In the genomic region with DNA sequence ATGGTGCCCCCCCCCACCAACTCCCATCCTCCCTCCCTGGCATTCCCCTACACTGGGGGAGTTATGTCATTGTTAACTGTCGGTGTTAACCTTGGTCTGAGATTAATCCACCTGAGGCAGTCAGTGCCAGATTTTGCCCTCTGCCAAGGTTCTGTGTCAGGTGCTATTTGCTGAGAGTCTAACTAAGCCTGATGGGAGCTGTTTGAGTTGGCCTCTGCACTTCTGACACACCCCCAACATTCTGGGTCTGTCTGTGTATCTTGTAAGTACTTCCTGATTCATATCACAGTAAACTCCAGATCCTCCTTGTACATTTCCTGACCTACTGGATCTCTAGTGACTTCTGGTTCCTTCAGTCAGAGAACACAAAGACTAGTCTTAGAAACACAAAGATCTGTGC, we compare ENCODE assay signal across 16 mouse cellular contexts. TPM values are rescaled to one million over a fixed set of nuclear protein-coding genes. Genes with fewer than 3 reads are reported as not detected.
DNase-seq lines count a peak whose midpoint lies in the region; ATAC-seq and TF ChIP-seq lines count a peak whose summit lies in the region.
"Had no signal": no experiment of that assay in that cellular context is flagged by ENCODE, and none has a peak within 500 bp of the region (broad histone marks: within the 10 kb centered on the region; RNA-seq: fewer than 3 reads in every experiment).

No protein-coding gene starts in this region.

- H3K4me1 ChIP-seq in kidney, adult 2 months (ENCODE audit: control insufficient read depth, insufficient read depth, low read length): no peaks in the 10 kb centered on the region; the same call in 1 of the 2 replicates
- no peaks in the 10 kb centered on the region for H3K4me1 ChIP-seq in intestine, embryonic 14.5 days (replicated peaks; ENCODE audit: control insufficient read depth, insufficient read depth, low read length)
- no peaks in the 10 kb centered on the region for H3K4me1 ChIP-seq in stomach, embryonic 14.5 days (ENCODE audit: control insufficient read depth, insufficient read depth, low read length)

- DNase-seq in kidney, adult 2 months: peak; percentile 66
- DNase-seq in kidney, postnatal 4 days: no peak
- DNase-seq in intestine, embryonic 14.5 days (ENCODE audit: low spot score): no peak
- DNase-seq in large intestine, adult 2 months (ENCODE audit: low read depth, low spot score): peak; percentile 86
- DNase-seq in cerebellum, adult 11 months: no peak
- no peak for DNase-seq in right cerebral cortex, postnatal 14 days
- DNase-seq: adrenal gland, postnatal 14 days; cerebellum, postnatal 25 days had no signal

- H3K4me3 ChIP-seq in kidney, adult 2 months (ENCODE audit: insufficient read depth, low read depth, low read length): no peak overlapping the region
- H3K4me3 ChIP-seq in intestine, embryonic 14.5 days (ENCODE audit: low read depth, low read length): no peak overlapping the region
- no peak overlapping the region for H3K4me3 ChIP-seq in stomach, embryonic 14.5 days (ENCODE audit: low read depth, low read length)
- H3K4me3 ChIP-seq: hindbrain, embryonic 10.5 days; limb, embryonic 12.5 days had no signal

- H3K9me3 ChIP-seq in intestine, embryonic 14.5 days (ENCODE audit: control insufficient read depth, low read length): no peaks in the 10 kb centered on the region
- H3K9me3 ChIP-seq in stomach, embryonic 14.5 days (ENCODE audit: control insufficient read depth, low read depth, low read length): no peaks in the 10 kb centered on the region
- H3K9me3 ChIP-seq: G1E; hindbrain, embryonic 10.5 days; limb, embryonic 12.5 days had no signal

- H3K27me3 ChIP-seq in kidney, adult 2 months (replicated peaks; ENCODE audit: control insufficient read depth, insufficient read depth, low read length): no peaks in the 10 kb centered on the region
- H3K27me3 ChIP-seq in intestine, embryonic 14.5 days (replicated peaks; ENCODE audit: control insufficient read depth, insufficient read depth, low read length): no peaks in the 10 kb centered on the region
- no peaks in the 10 kb centered on the region for H3K27me3 ChIP-seq in stomach, embryonic 14.5 days (ENCODE audit: control insufficient read depth, insufficient read depth, low read length)
- H3K27me3 ChIP-seq: limb, embryonic 12.5 days had no signal

- 20% methylated on average over 1 of the region's 1 CpGs for WGBS in kidney, adult 2 months
- 75% methylated on average over 1 of the region's 1 CpGs for WGBS in intestine, embryonic 14.5 days
- WGBS in large intestine, adult 2 months: 28% methylated on average over 1 of the region's 1 CpGs
- WGBS in stomach, embryonic 14.5 days: 61% methylated on average over 1 of the region's 1 CpGs

- ATAC-seq in intestine, embryonic 14.5 days (replicated peaks; ENCODE audit: low FRiP score, low TSS enrichment, low read depth): 0 out of 2 replicates have a peak, but pooled peaks have one; percentile 47
- peak; percentile 76 for ATAC-seq in stomach, embryonic 14.5 days (ENCODE audit: insufficient number of reproducible peaks, insufficient read depth, low FRiP score, low read depth)
- no peak for ATAC-seq in megakaryocyte progenitor cell, adult 5-6 weeks (replicated peaks; ENCODE audit: poor library complexity)
- ATAC-seq: midbrain, embryonic 16.5 days had no signal

- TF ChIP-seq CTCF in kidney, adult 2 months (conservative IDR thresholded peaks at IDR 0.05; ENCODE audit: insufficient read depth, insufficient read length, low read depth, low read length): no peak

- TF ChIP-seq POLR2A in kidney, adult 2 months (IDR thresholded peaks at IDR 0.05; ENCODE audit: low read depth, low read length): no peak

- H3K27ac ChIP-seq in kidney, adult 2 months (ENCODE audit: insufficient read depth, low read depth, low read length): no peak overlapping the region; the same call in 1 of the 2 replicates
- H3K27ac ChIP-seq in intestine, embryonic 14.5 days (ENCODE audit: low read depth): no peak overlapping the region
- H3K27ac ChIP-seq in stomach, embryonic 14.5 days (ENCODE audit: low read length): no peak overlapping the region; the same call in 1 of the 2 replicates
- H3K27ac ChIP-seq: hindbrain, embryonic 10.5 days; kidney, postnatal 0 days; limb, embryonic 12.5 days; macrophage had no signal

- no peak overlapping the region for H3K9ac ChIP-seq in intestine, embryonic 14.5 days (ENCODE audit: low read length)
- no peak overlapping the region for H3K9ac ChIP-seq in stomach, embryonic 14.5 days (replicated peaks; ENCODE audit: low read depth, low read length)
- H3K9ac ChIP-seq: limb, embryonic 12.5 days had no signal

- H3K4me2 ChIP-seq in intestine, embryonic 14.5 days (ENCODE audit: low read length): no peak overlapping the region
- no peak overlapping the region for H3K4me2 ChIP-seq in stomach, embryonic 14.5 days (replicated peaks; ENCODE audit: low read depth, low read length)
- H3K4me2 ChIP-seq: limb, embryonic 12.5 days had no signal

- no peaks in the 10 kb centered on the region for H3K36me3 ChIP-seq in kidney, adult 2 months (ENCODE audit: control insufficient read depth, insufficient read depth, low read length)
- H3K36me3 ChIP-seq in intestine, embryonic 14.5 days (ENCODE audit: control insufficient read depth, insufficient read depth, low read length): peaks cover 5% of the 10 kb centered on the region
- no peaks in the 10 kb centered on the region for H3K36me3 ChIP-seq in stomach, embryonic 14.5 days (ENCODE audit: control insufficient read depth, insufficient read depth, low read length)
- H3K36me3 ChIP-seq: G1E had no signal

RNA-seq across cellular contexts. Expression of gene Mapk9, which starts 5.9 kb away (rescaled TPM):
- 20.0 and 23.0 TPM in 2 replicates for polyA plus RNA-seq in kidney, adult 2 months (2012; rRNA removed)
- polyA plus RNA-seq in intestine, embryonic 14.5 days (2014; fragmentation: Nextera tagmentation; extraction: Ambion mirVana): 32.2 and 33.4 TPM in 2 replicates
- polyA plus RNA-seq in large intestine, adult 2 months (2012; rRNA removed): 9.2 and 14.7 TPM in 2 replicates
- 36.5 and 37.6 TPM in 2 replicates for polyA plus RNA-seq in stomach, embryonic 14.5 days (2014; fragmentation: Nextera tagmentation; extraction: Ambion mirVana)
- 32.9 and 40.2 TPM in 2 replicates for total RNA-seq in megakaryocyte progenitor cell, adult 5-6 weeks (2015)
- total RNA-seq in megakaryocyte progenitor cell, adult 5-6 weeks (2017): 31.1 and 56.3 TPM in 2 replicates

RNA-seq across cellular contexts. Expression of gene Gfpt2, which starts 46.7 kb away (rescaled TPM):
- 7.1 and 7.9 TPM in 2 replicates for polyA plus RNA-seq in kidney, adult 2 months (2012; rRNA removed)
- polyA plus RNA-seq in intestine, embryonic 14.5 days (2014; fragmentation: Nextera tagmentation; extraction: Ambion mirVana): 7.0 and 7.7 TPM in 2 replicates
- polyA plus RNA-seq in large intestine, adult 2 months (2012; rRNA removed): 1.5 and 1.6 TPM in 2 replicates
- 10.4 and 10.5 TPM in 2 replicates for polyA plus RNA-seq in stomach, embryonic 14.5 days (2014; fragmentation: Nextera tagmentation; extraction: Ambion mirVana)
- 0.24 and 0.39 TPM in 2 replicates for total RNA-seq in megakaryocyte progenitor cell, adult 5-6 weeks (2015)
- total RNA-seq in megakaryocyte progenitor cell, adult 5-6 weeks (2017): 0.37 TPM in 1 of 2 replicates, not detected in the other
- polyA plus RNA-seq: G1E, macrophage had no signal

Comparison
In these comparisons a context has a peak if more than half of its experiments do, and no peak if none do; other contexts are left out.
1. DNase-seq: peak in kidney, adult 2 months (single experiment) and large intestine, adult 2 months (single experiment); none in kidney, postnatal 4 days (0 of 2), intestine, embryonic 14.5 days (single experiment), cerebellum, adult 11 months (single experiment) and right cerebral cortex, postnatal 14 days (single experiment).